Mouse (Mus musculus) brain, embryonic 14.5 days (tissue): ENCODE data around the gene Orai3.

Source experiments
- CTCF ChIP-seq: fragments of 200-500 bp; IDR thresholded peaks from 2 replicates; pipeline ENCODE4 v1.5.1; 2012; ENCODE audit warnings: inconsistent platforms, mild to moderate bottlenecking, moderate library complexity, borderline replicate concordance; ENCODE audit not compliant: insufficient read depth, insufficient read length; ENCODE audit errors: extremely low read depth
- POLR2A ChIP-seq: fragments of 200-500 bp; IDR thresholded peaks from 2 replicates; pipeline ENCODE4 v1.6.1; 2012; ENCODE audit warnings: mild to moderate bottlenecking, inconsistent platforms, borderline replicate concordance; ENCODE audit not compliant: poor library complexity, insufficient read depth, insufficient read length, severe bottlenecking; ENCODE audit errors: extremely low read depth

- TF ChIP-seq CTCF (peak; percentile 79), POLR2A (no peak)
These were observed 4.2 kb downstream of the Orai3 start for GRCm38 (mm10) chr7:127773664-127774384.
